Mouse (Mus musculus) spleen, adult 12 weeks (tissue): ENCODE data around the gene Abca13.
"Not testable (repeated sequence)": the region's sequence is repeated elsewhere in the genome, so short reads cannot be mapped to it uniquely, and the experiment has no call there.

Experiments used
- DNase-seq: peaks from one replicate; pipeline ENCODE4 v3.0.0; 2022; ENCODE audit warnings: low spot score

The Abca13 gene

GRCm38 (mm10) chr11:9191555-9192131, at the start of gene Abca13:
TSS of gene Abca13 (plus strand) at chr11:9191942.
- no peak for DNase-seq

DNA sequence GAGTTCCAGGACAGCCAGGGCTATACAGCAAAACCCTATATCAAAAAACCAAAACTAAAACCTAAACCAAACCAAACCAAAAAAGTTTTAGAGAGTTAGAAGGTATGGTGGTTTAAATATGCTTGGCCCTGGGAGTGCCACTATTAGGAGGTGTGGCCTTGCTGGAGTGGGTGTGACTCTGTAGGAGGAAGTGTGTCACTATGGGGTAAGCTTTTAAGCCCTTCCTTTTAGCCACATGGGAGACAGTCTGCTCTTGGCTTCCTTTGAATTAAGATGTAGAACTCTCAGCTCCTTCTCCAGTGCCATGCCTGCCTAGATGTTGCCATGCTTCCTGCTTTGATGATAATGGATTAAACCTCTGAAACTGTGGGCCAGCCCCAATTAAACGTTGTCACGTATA, 46.6 kb upstream of the Abca13 start:
- no peak for DNase-seq

- no peak for DNase-seq
Observed at GRCm38 (mm10) chr11:9146115-9146514, 45.6 kb upstream of the Abca13 start.

- no peak for DNase-seq
Observed at GRCm38 (mm10) chr11:9146683-9147082, 45.1 kb upstream of the Abca13 start.

GRCm38 (mm10) chr11:9148206-9148605, 43.5 kb upstream of the Abca13 start:
- DNase-seq, result no peak

DNA sequence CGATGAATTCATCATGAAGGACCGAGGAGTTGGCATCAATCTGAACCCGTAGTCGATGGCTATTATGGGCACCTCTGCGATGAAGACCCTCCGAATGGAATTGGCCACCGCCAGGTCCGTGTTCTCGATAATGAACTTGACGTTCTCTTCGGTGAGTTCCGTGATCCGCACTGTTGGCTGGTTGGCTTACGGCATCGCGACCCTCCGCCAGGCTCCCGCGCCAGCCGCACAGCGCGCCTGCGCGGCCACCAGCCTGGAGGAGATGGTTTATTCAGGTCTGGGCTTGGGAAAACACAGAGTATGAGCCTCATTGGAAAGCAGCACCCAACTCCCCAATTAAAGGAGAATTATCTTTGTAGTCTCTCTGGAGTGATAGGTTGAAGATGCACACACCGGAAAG, 41.3 kb upstream of the Abca13 start:
- DNase-seq, result not testable (repeated sequence)

DNA sequence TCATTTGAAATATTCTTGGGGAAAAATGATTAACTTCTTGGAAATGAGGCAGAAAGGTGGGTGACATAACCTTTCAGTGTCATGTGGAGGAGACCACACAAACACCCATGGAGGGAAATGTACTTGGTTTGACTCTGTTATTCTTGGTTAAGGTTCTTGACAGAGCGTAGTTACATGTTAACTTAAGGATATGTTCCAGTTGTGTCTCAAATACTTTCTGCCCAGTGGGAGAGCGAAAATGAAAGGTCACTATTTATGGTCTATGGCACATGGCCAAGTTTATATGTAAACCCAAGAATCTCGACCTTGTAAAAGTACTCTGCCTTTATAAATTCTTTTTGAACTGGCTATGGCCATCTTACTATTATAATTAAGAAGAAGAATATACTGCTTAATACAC, 31.8 kb upstream of the Abca13 start:
- no peak for DNase-seq

DNA sequence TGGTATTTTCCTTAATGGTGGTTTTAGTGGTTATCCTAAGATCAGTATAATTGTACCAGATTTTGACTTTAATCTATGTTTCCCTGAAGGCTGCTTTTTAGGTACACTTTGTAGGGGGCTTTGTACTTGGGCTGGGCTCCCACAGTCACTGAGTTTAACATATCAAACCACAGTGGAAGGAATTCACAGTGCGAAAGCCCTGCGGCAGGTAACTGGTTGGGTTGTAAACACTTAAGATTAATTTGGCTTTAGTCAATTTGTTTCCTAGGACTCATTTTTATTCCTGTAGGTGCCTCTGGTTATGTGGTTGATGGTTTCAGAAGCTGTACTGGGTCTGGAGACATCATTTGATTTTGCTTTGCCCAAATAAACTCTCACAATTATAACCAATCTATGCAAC, 24.4 kb upstream of the Abca13 start:
- DNase-seq, result no peak

GRCm38 (mm10) chr11:9181477-9181876, 10.3 kb upstream of the Abca13 start:
- no peak for DNase-seq

DNA sequence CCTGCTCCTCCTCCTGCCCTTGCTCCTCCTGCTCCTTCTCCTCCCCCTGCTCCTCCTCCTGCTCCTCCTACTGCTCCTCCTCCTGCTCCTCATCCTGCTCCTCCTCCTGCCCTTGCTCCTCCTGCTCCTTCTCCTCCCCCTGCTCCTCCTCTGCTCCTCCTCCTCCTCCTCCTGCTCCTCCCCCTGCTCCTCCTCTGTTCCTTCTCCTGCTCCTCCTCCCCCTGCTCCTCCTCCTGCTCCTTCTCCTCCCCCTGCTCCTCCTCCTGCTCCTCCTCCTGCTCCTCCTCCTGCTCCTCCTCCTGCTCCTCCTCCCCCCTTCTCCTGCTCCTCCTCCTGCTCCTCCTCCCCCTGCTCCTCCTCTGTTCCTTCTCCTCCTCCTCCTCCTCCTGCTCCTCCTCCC, 2.3 kb upstream of the Abca13 start:
- DNase-seq, result not testable (repeated sequence)

- no peak for DNase-seq
Observed at GRCm38 (mm10) chr11:9190772-9191554, 779 bp upstream of the Abca13 start.

- no peak for DNase-seq
Observed at GRCm38 (mm10) chr11:9194861-9195260, 3.1 kb downstream of the Abca13 start.

GRCm38 (mm10) chr11:9199868-9200267, 8.1 kb downstream of the Abca13 start:
- no peak for DNase-seq

DNA sequence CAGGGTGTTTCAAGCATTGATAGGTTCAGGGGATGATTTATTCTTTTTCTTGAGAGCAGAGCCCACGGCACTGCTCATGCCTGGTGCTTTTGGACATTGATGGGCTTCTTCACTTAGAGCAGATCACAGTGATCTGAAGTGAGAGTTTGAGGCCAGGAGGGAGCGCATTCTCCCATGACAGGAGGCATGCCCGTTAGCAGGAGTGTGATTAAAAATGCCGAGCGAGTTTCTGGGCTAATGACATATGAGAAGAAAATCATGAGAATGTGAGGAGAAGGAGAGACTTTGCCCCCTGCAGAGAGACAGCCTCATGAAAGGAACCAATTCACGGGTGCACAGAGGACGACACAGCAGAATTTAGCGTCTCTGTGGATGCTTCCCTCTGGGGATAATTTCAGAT, 19.0 kb downstream of the Abca13 start:
- DNase-seq, result no peak

GRCm38 (mm10) chr11:9213580-9213979, 21.8 kb downstream of the Abca13 start:
- no peak for DNase-seq

- no peak for DNase-seq
Observed at GRCm38 (mm10) chr11:9216252-9216651, 24.5 kb downstream of the Abca13 start.

GRCm38 (mm10) chr11:9220501-9220900, 28.8 kb downstream of the Abca13 start:
- DNase-seq, result no peak

- DNase-seq, result no peak
Observed at GRCm38 (mm10) chr11:9221646-9222045, 29.9 kb downstream of the Abca13 start.

GRCm38 (mm10) chr11:9226399-9226798, 34.7 kb downstream of the Abca13 start:
- no peak for DNase-seq

DNA sequence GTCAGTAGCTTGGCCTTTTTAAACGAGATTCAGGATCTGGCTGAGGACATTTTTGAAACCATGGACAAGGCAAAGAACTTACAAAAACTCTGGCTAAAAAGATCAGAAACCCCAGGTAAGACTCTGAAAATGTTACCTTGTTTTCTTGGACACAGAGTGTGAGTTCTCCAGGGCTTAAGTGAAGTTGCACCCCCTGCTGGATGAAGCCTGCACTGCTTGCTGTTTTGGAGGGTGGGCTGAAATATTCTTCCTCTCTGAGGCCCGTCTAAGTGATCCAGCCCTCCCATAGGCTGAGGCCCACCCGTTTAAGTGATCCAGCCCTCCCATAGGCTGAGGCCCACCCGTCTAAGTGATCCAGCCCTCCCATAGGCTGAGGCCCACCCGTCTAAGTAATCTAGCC, 57.9 kb downstream of the Abca13 start:
- not testable (repeated sequence) for DNase-seq

DNA sequence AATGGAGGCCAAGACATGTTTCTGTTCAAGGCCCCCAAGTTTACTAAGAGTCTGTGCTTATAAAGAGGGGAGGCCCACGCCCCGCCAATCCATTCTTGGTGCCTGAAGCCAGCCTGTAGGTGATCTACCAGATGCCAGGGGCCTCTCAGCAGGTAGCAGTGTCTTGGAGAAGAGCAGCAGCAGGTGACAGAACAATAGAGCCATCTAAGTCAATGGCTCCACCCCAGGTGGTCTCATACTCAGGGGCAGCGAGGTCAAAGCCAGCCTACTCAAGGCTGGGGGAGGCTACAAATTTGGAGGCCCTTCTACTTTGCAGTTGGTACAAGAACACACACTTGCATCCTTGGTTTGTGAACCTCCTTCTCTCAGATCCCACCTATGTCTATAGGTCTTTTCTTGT, 71.3 kb downstream of the Abca13 start:
- DNase-seq, result not testable (repeated sequence)

GRCm38 (mm10) chr11:9269090-9269489, 77.3 kb downstream of the Abca13 start:
- no peak for DNase-seq

DNA sequence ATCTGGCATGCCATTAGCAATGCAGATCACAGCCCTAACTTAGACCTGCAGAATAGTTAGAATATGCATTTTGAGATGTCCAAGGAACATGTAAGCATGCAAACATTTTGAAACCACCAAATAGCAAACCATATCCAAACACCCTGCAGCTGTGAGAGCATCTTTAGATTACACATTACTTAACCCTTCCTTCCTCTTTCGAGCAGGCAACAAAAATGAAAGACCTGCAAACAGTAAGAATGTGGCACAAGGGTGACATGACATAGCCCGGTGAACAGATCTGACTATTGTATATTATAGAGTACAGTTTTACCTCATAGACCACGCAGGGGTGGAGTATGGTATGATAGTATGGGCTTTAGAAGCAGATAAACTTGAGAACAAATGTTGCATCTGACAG, 93.5 kb downstream of the Abca13 start:
- no peak for DNase-seq

DNA sequence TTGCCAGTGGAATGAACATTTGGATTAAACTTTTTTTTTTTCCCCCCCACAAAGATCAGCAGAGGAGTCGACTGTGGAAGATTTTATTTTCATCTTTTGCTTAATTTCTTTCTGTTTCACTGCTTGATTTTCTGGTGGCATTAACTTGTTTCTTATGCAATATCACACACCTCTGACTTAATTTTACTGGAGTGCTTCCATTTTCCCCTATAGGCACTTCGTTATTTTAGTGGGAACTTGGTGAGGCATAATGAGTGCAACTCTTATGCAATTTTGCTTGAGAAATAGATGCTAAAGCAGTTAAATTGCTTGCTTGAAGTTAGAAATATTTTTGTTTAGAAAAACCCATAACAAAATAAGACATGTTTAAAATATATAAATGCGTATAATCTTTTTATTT, 94.0 kb downstream of the Abca13 start:
- DNase-seq, result no peak
